7 mouse cellular contexts compared by ENCODE assay signal in genomic region chr4:83568145-83568544, GRCm38 (mm10). TPM values are rescaled to one million over a fixed set of nuclear protein-coding genes. Genes with fewer than 3 reads are reported as not detected.
DNase-seq lines count a peak whose midpoint lies in the region; ATAC-seq lines count a peak whose summit lies in the region.
"Not testable (repeated sequence)": the region's sequence is repeated elsewhere in the genome, so short reads cannot be mapped to it uniquely, and the experiment has no call there.

No protein-coding gene starts in this region.

- not testable (repeated sequence) for H3K4me1 ChIP-seq in forebrain, embryonic 13.5 days; kidney, embryonic 14.5 days (ENCODE audit: control insufficient read depth, insufficient read depth, low read length); midbrain, embryonic 13.5 days (replicated peaks); stomach, embryonic 15.5 days
- H3K4me1 ChIP-seq in liver, embryonic 13.5 days (replicated peaks): peaks cover 17% of the 10 kb centered on the region

- not testable (repeated sequence) for ATAC-seq in forebrain, embryonic 13.5 days; midbrain, embryonic 13.5 days; stomach, embryonic 15.5 days (ENCODE audit: insufficient read depth, low FRiP score, low read depth)
- ATAC-seq in kidney, embryonic 14.5 days (ENCODE audit: low FRiP score, low TSS enrichment): 0 out of 2 replicates have a peak, but pooled peaks have one; percentile 52
- peak; percentile 66 for ATAC-seq in liver, embryonic 13.5 days (ENCODE audit: low read depth)

- WGBS in forebrain, embryonic 13.5 days: 11% methylated on average over 9 of the region's 9 CpGs
- WGBS in kidney, embryonic 14.5 days: 5% methylated on average over 9 of the region's 9 CpGs
- 3% methylated on average over 9 of the region's 9 CpGs for WGBS in liver, embryonic 13.5 days (ENCODE audit: insufficient replicate concordance)
- 10% methylated on average over 9 of the region's 9 CpGs for WGBS in midbrain, embryonic 13.5 days
- WGBS in stomach, embryonic 15.5 days: 6% methylated on average over 9 of the region's 9 CpGs

- not testable (repeated sequence) for H3K9me3 ChIP-seq in forebrain, embryonic 13.5 days (replicated peaks); kidney, embryonic 14.5 days (ENCODE audit: control insufficient read depth, low read length); liver, embryonic 13.5 days (replicated peaks); midbrain, embryonic 13.5 days; stomach, embryonic 15.5 days

- not testable (repeated sequence) for H3K4me3 ChIP-seq in forebrain, embryonic 13.5 days; midbrain, embryonic 13.5 days (replicated peaks)
- peak overlapping the region; percentile 12; the same call in 1 of the 2 replicates for H3K4me3 ChIP-seq in kidney, embryonic 14.5 days (ENCODE audit: low read length)
- peak overlapping the region; percentile 8 for H3K4me3 ChIP-seq in liver, embryonic 13.5 days (replicated peaks)
- H3K4me3 ChIP-seq in stomach, embryonic 15.5 days (replicated peaks): peak overlapping the region; percentile 20; the same call in 1 of the 2 replicates

- not testable (repeated sequence) for H3K9ac ChIP-seq in forebrain, embryonic 13.5 days; kidney, embryonic 14.5 days (ENCODE audit: low read depth, low read length); midbrain, embryonic 13.5 days (replicated peaks); stomach, embryonic 15.5 days
- 0 out of 2 replicates have a peak overlapping the region, but pooled peaks have one; percentile 4 for H3K9ac ChIP-seq in liver, embryonic 13.5 days

- not testable (repeated sequence) for H3K27me3 ChIP-seq in forebrain, embryonic 13.5 days; kidney, embryonic 14.5 days (ENCODE audit: control insufficient read depth, insufficient read depth, low read length); liver, embryonic 13.5 days; midbrain, embryonic 13.5 days; stomach, embryonic 15.5 days (replicated peaks)

- DNase-seq in adrenal gland, postnatal 14 days: peak; percentile 57
- peak; percentile 43 for DNase-seq in heart, postnatal 4 days
- peak; percentile 18 for DNase-seq in liver, embryonic 13.5 days

- not testable (repeated sequence) for H3K36me3 ChIP-seq in forebrain, embryonic 13.5 days (ENCODE audit: poor library complexity, severe bottlenecking); kidney, embryonic 14.5 days (ENCODE audit: control insufficient read depth, insufficient read depth, low read length); liver, embryonic 13.5 days; midbrain, embryonic 13.5 days; stomach, embryonic 15.5 days

- H3K4me2 ChIP-seq in forebrain, embryonic 13.5 days: peak overlapping the region; percentile 35
- H3K4me2 ChIP-seq in kidney, embryonic 14.5 days (replicated peaks; ENCODE audit: low read depth, low read length): peak overlapping the region; percentile 26
- H3K4me2 ChIP-seq in liver, embryonic 13.5 days: peak overlapping the region; percentile 58
- peak overlapping the region; percentile 27; the same call in 1 of the 2 replicates for H3K4me2 ChIP-seq in midbrain, embryonic 13.5 days (replicated peaks)
- H3K4me2 ChIP-seq in stomach, embryonic 15.5 days: peak overlapping the region; percentile 43

- not testable (repeated sequence) for H3K27ac ChIP-seq in forebrain, embryonic 13.5 days; kidney, embryonic 14.5 days (ENCODE audit: low read depth, low read length); liver, embryonic 13.5 days; midbrain, embryonic 13.5 days; stomach, embryonic 15.5 days

RNA-seq across cellular contexts. Expression of gene Ccdc171, which starts 42.8 kb away (rescaled TPM):
- total RNA-seq in adrenal gland, postnatal 14 days (2021): 1.9 TPM in 2 replicates
- polyA plus RNA-seq in forebrain, embryonic 13.5 days (2015; fragmentation: Nextera tagmentation; extraction: Ambion mirVana): 5.5 and 5.7 TPM in 2 replicates
- total RNA-seq in heart, postnatal 4 days (2021): 1 to 10 TPM; 1.4 to 1.5 TPM
- polyA plus RNA-seq in kidney, embryonic 14.5 days (2014; fragmentation: Nextera tagmentation; extraction: Ambion mirVana): 2.9 and 3.9 TPM in 2 replicates
- polyA plus RNA-seq in liver, embryonic 13.5 days (2015; fragmentation: Nextera tagmentation; extraction: Ambion mirVana): 1.1 and 1.8 TPM in 2 replicates
- 4.1 and 5.6 TPM in 2 replicates for polyA plus RNA-seq in midbrain, embryonic 13.5 days (2015; fragmentation: Nextera tagmentation; extraction: Ambion mirVana)
- polyA plus RNA-seq in stomach, embryonic 15.5 days (2015; fragmentation: Nextera tagmentation; extraction: Ambion mirVana): 4.8 TPM in 2 replicates
